Mouse (Mus musculus): ENCODE data around the gene Cphx2. TPM values are rescaled to one million over a fixed set of nuclear protein-coding genes. Genes with fewer than 3 reads are reported as not detected.
"Not testable (repeated sequence)": the region's sequence is repeated elsewhere in the genome, so short reads cannot be mapped to it uniquely, and the experiment has no call there.

Cphx2 gene
- polyA plus RNA-seq, 1 experiment from 2014 or later: not detected

GRCm38 (mm10) chr14:26081997-26082396 is 681 bp downstream of the Cphx2 start, which contains the start of gene Cphx3:
Gene Cphx3, plus strand, starts transcription at chr14:26082297.
- H3K36me3 ChIP-seq; H3K27me3 ChIP-seq; H3K4me3 ChIP-seq; H3K4me2 ChIP-seq (replicated peaks); H3K4me1 ChIP-seq; H3K9me3 ChIP-seq; H3K27ac ChIP-seq; ATAC-seq (ENCODE audit: insufficient number of reproducible peaks, insufficient read depth, low FRiP score, low TSS enrichment); H3K9ac ChIP-seq: not testable (repeated sequence)
- no CpG with 5 or more reads among the region's 1 CpGs for WGBS

- not testable (repeated sequence) for H3K4me1 ChIP-seq; H3K4me2 ChIP-seq (replicated peaks); H3K9ac ChIP-seq; ATAC-seq (ENCODE audit: insufficient number of reproducible peaks, insufficient read depth, low FRiP score, low TSS enrichment); H3K36me3 ChIP-seq; H3K27ac ChIP-seq; H3K27me3 ChIP-seq; H3K4me3 ChIP-seq; H3K9me3 ChIP-seq
- no CpG with 5 or more reads among the region's 3 CpGs for WGBS
Measured at GRCm38 (mm10) chr14:26097622-26098021, 16.3 kb downstream of the Cphx2 start.

- not testable (repeated sequence) for H3K36me3 ChIP-seq; H3K27ac ChIP-seq; H3K27me3 ChIP-seq; H3K9me3 ChIP-seq; H3K4me1 ChIP-seq; H3K9ac ChIP-seq; H3K4me2 ChIP-seq (replicated peaks); H3K4me3 ChIP-seq
- WGBS: no CpG with 5 or more reads among the region's 7 CpGs
- 0 out of 2 replicates have a peak, but pooled peaks have one; percentile 3 for ATAC-seq (ENCODE audit: insufficient number of reproducible peaks, insufficient read depth, low FRiP score, low TSS enrichment)
Measured at GRCm38 (mm10) chr14:26118150-26118549, 36.8 kb downstream of the Cphx2 start, which contains the start of gene Duxbl2. Gene Duxbl2, plus strand, starts transcription at chr14:26118349.

- not testable (repeated sequence) for H3K4me3 ChIP-seq; H3K36me3 ChIP-seq; H3K9ac ChIP-seq; H3K27ac ChIP-seq; H3K27me3 ChIP-seq; H3K4me1 ChIP-seq; H3K4me2 ChIP-seq (replicated peaks); H3K9me3 ChIP-seq
- peak; percentile 52 for ATAC-seq (ENCODE audit: insufficient number of reproducible peaks, insufficient read depth, low FRiP score, low TSS enrichment)
- WGBS: no CpG with 5 or more reads among the region's 18 CpGs
Measured at GRCm38 (mm10) chr14:26118550-26119000, 37.3 kb downstream of the Cphx2 start.

- not testable (repeated sequence) for H3K27me3 ChIP-seq; H3K9me3 ChIP-seq; H3K9ac ChIP-seq; H3K4me2 ChIP-seq (replicated peaks); ATAC-seq (ENCODE audit: insufficient number of reproducible peaks, insufficient read depth, low FRiP score, low TSS enrichment); H3K36me3 ChIP-seq; H3K4me3 ChIP-seq; H3K4me1 ChIP-seq; H3K27ac ChIP-seq
- no CpG with 5 or more reads among the region's 7 CpGs for WGBS
Measured at GRCm38 (mm10) chr14:26119095-26119494, 37.8 kb downstream of the Cphx2 start.

Other genes with a start within 250 kb of the Cphx2 start
- 9.8 and 14.4 TPM in 2 replicates for gene Anxa11, start 239.4 kb upstream of the Cphx2 start, polyA plus RNA-seq (2016; fragmentation: Nextera tagmentation; extraction: Ambion mirVana)
- 0.24 TPM in 1 of 2 replicates, not detected in the other for gene Plac9a, start 178.4 kb upstream of the Cphx2 start, polyA plus RNA-seq (2016; fragmentation: Nextera tagmentation; extraction: Ambion mirVana)
- 2.9 and 3.7 TPM in 2 replicates for gene Tmem254a, start 153.8 kb upstream of the Cphx2 start, polyA plus RNA-seq (2016; fragmentation: Nextera tagmentation; extraction: Ambion mirVana)
- not detected in 2 replicates for gene Cphx1, start 143.2 kb upstream of the Cphx2 start, polyA plus RNA-seq (2016; fragmentation: Nextera tagmentation; extraction: Ambion mirVana)
- 3.5 and 3.9 TPM in 2 replicates for gene Duxbl1, start 102.9 kb upstream of the Cphx2 start, polyA plus RNA-seq (2016; fragmentation: Nextera tagmentation; extraction: Ambion mirVana)
- 2.7 and 5.9 TPM in 2 replicates for gene Gm9780, start 38.8 kb upstream of the Cphx2 start, polyA plus RNA-seq (2016; fragmentation: Nextera tagmentation; extraction: Ambion mirVana)
- 26.6 and 29.4 TPM in 2 replicates for gene Tmem254c, start 14.2 kb upstream of the Cphx2 start, polyA plus RNA-seq (2016; fragmentation: Nextera tagmentation; extraction: Ambion mirVana)
- not detected in 2 replicates for gene Cphx3, start 781 bp downstream of the Cphx2 start, polyA plus RNA-seq (2016; fragmentation: Nextera tagmentation; extraction: Ambion mirVana)
- gene Duxbl2, start 36.8 kb downstream of the Cphx2 start, polyA plus RNA-seq (2016; fragmentation: Nextera tagmentation; extraction: Ambion mirVana): 3.4 TPM in 1 of 2 replicates, not detected in the other
- 2.3 and 2.8 TPM in 2 replicates for gene Plac9b, start 101.0 kb downstream of the Cphx2 start, polyA plus RNA-seq (2016; fragmentation: Nextera tagmentation; extraction: Ambion mirVana)
- gene Tmem254b, start 125.5 kb downstream of the Cphx2 start, polyA plus RNA-seq (2016; fragmentation: Nextera tagmentation; extraction: Ambion mirVana): 21.6 and 25.4 TPM in 2 replicates
- gene Duxbl3, start 176.4 kb downstream of the Cphx2 start, polyA plus RNA-seq (2016; fragmentation: Nextera tagmentation; extraction: Ambion mirVana): 1.9 and 3.1 TPM in 2 replicates